Mouse (Mus musculus): ENCODE results near the gene Trim63.

The Trim63 gene

DNA sequence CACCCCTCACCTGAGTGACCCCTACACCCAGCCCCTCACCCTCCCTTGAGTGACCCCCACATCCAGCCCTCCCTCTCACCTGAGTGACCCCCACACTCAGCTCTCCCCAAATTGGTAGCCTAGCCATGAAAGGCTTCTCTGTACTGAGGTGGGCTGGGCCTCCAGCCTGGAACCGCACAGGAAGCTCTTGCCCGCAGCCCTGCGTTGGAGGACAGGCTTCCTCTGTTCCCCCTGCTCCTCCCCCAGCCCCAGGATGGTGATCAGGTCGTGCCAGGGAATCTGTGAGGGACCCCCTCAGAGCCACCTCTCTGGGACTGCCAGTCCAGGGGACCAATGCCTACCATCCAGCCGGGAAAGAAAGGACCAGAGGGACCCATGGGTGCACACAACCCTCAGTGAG is 50.4 kb downstream of the Trim63 start:
- DNase-seq (ENCODE audit: extremely low read depth, low read depth): no peak

DNA sequence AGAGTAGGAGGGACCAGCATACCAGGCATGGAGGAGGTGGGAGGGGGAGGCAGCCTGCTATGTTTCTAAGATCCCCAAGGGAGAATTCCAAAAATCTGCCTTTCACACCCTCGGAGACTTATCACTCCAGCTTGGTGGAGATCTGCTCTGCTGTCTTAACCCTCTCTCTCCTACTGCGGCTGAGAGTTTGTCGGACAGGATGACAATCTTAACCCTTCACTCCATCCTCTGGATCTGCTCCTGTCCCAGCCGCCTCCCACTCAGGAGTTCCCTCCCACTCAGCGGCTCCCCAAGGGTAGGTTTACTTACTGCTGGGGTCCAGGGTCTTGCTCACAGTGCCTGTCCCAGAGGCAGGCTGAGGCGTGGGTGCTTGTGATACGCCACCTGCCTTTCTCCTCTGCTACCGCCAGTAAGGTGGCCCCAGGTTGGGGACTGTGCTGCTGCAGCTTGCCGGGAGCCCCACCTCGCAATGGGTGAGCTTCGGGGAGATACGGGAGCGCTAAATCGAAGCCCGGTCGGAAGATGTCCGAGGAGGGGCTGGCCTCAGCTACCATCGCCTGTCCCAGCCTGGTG is 55.8 kb downstream of the Trim63 start:
- DNase-seq (ENCODE audit: extremely low read depth, low read depth): no peak

DNA sequence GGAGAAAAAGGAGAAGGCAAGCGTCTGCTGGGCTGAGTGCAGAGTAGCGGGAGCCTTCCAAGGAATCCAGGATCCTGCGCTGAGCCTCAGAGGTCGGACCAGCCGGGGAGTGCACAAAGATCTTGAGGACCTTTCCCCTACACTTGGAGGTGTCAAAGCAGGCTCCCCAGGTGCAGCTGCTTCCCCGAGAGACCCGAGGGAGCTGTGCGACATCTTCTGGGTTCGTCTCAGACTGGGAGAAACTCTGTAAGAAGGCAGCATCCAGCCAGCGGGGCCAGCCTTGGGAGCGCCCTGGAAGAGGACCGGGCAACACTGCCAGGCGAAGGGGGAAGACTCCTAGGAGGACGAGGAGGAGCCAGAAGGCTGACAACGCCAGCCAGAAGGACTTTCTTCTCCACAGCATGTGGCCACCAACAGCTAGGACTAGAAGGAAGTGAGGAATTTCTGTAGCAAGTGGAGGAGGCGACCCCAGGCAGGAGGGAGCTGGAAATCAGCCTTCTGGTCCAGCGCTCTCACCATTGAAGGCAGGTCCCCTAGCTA is 56.5 kb downstream of the Trim63 start:
- DNase-seq (ENCODE audit: extremely low read depth, low read depth): no peak

DNA sequence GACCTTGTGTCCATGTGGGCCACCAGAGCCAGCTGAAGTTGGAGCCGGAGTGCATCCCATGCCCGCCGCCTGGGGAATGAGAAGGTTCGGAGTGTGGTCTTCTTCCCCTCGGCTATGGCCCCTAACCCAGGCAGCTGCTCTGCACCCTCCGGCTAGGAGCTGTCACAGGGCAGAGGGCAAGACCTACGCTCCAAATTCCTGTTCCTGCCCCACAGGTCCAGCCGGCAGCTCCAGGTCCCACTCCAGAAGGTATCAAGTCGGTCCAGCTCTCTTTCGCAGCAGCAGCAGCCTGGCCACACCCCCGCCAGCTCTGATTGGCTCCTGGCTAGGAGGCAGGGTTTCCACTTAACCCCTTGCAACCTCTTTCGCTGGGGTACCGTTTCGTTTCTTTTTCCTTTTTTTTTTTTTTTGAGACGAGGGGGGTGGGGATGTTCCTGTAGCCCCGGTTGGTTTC is 57.4 kb downstream of the Trim63 start:
- peak; percentile 55 for DNase-seq (ENCODE audit: extremely low read depth, low read depth)

DNA sequence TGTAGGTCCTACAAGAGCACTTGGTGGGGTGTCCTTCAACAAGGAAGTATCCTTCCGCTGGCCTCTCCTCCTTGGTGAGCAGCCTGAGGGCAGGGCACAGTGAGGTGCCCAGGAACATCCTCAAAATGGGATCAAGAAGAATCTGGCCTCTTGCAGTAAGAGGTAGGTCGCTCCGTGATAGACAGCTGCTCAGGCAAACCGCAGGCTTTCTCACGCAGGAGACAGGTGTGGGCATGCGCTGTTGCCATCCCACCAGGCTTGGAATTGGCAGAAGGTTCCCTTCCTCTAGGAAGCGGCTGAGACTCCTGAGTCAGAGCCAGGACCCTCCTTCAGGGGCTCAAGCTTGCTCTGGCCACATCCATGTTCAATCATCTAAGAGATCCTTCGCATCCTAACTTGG is 58.4 kb downstream of the Trim63 start:
- DNase-seq (ENCODE audit: extremely low read depth, low read depth): no peak

DNA sequence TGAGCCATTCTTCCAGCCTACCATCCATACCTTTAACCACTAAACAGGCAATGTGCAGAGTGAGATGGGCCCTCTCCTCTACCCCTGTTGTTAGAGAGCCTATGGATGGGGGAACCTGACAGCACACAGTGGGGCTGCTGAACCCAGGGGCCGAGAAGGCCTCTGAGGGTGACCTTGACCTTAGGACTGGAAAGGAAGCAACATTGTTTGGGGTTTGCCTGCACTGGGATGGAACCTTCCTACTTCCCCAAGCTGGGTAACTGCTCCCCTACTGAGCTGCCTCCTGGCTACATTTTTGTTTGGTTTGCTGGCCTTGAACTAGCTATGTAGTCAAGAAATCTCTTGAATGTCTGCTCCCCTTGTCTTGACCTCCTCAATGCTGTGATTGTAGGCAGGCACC is 59.4 kb downstream of the Trim63 start:
- no peak for DNase-seq (ENCODE audit: extremely low read depth, low read depth)

DNA sequence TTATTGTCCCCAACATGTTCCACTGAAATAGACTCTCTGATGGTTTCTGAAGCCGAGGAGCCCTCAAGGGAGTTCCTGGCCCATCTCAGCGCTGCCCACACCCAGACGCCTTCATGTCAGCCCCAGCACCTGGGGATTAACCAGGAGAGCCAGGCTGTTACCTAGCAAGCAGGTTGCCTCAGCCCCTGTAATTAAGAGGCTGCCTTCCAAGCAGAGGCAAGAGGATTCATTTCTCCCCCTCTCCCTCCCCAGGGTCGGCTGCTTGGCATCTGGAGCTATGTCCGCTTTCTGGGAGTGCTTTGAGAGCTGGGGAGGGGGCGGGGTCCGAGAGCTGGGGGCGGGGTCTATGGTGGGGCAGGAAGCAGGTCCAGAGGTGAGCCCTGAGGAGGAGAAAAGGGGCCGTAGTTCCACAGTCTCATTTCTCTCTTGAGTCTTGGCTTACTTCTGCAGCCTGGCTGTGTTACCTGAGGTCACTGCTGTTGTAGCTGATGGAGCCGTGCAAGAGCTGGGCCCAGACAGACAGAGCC is 63.2 kb downstream of the Trim63 start:
- no peak for DNase-seq (ENCODE audit: extremely low read depth, low read depth)
